Mouse (Mus musculus): Measurements from ENCODE around the gene Ass1. TPM values are rescaled to one million over a fixed set of nuclear protein-coding genes. Genes with fewer than 3 reads are reported as not detected.

Gene Ass1
- polyA plus RNA-seq (2012; rRNA removed) = 12.8 and 20.7 TPM in 2 replicates

DNA sequence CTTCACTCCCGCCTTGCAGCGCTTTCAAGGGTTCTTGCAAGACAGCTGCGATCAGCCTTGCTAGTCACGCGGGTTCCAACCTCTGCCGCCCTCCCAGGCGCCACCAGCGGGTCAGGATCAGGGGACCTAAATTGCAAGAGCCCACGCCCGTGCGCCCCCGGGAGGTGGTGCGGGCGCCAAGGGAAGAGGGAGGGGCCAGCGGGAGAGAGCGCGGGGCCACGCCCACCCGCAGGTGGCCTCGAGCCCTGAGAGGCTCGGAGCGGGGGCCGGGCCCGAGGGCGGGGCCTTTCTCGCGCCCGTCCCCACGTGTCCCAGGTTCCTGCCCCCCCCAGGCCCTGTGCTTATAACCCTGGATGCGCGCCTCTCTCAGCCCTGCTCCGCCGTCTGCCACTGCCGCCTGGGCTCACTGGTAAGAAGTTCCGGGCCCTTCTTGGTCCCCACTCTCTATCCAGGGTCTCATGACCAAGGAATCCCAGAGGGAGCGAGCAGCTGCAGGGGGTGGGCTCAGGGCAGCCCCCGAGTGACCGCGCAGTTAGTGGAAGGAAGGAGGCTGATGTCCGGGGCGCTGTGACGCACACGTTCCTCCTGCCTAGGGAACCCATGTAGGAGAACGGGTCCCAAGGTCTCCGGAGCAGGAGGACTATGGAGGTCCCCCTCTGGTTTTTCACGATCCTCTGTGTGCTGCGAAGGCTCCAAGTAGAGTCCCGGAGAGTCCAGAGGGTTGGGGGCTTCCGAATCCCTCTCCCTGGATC lies at the start of gene Ass1:
TSS of gene Ass1 (plus strand) at position 277 of the 752 bp plus-strand sequence.
- WGBS = under 1% methylated on average over 49 of the region's 49 CpGs
- DNase-seq (ENCODE audit: low read depth, low spot score) = peak; percentile 44

DNA sequence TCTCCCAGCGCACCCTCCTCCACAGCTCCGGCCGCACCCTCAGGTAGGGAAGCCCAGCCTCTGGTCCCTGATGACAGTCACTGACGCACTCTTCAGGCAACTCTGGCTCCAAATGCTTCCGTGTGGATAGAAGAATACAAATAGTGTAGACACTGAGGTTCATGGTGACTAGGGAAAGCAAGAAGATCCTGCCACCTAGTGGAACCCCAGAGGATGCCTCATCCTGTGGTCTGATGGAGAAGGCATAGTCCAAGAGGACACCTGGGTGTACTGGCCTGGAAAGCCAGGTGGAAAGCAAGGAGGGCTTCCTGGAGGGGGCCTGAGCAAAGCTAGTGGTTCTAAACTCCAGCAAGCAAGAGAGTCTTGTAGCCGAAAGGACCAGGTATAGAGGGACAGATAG lies 49.1 kb upstream of the Ass1 start:
- DNase-seq (ENCODE audit: low read depth, low spot score) = no peak
- 63% methylated on average over 6 of the region's 6 CpGs for WGBS

DNA sequence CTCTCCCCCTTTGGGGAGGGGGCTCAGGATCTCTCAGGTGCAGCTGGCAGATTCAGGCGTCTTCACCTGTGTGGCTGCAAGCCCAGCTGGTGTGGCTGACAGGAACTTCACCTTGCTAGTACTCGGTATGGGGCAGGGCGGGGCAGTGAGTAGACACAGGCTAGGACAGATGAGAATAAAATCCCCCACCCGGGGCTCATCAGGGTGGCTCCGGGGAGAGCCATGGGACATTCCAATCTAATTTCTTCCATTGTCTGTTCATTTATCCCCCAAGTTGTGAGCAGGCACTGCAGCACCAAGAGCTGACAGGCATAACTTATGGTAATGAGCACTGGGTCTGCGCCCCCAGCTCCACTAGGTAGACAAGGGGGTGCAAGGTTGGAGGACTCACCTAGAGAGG lies 47.4 kb upstream of the Ass1 start:
- DNase-seq (ENCODE audit: low read depth, low spot score) = no peak
- 51% methylated on average over 6 of the region's 6 CpGs for WGBS

DNA sequence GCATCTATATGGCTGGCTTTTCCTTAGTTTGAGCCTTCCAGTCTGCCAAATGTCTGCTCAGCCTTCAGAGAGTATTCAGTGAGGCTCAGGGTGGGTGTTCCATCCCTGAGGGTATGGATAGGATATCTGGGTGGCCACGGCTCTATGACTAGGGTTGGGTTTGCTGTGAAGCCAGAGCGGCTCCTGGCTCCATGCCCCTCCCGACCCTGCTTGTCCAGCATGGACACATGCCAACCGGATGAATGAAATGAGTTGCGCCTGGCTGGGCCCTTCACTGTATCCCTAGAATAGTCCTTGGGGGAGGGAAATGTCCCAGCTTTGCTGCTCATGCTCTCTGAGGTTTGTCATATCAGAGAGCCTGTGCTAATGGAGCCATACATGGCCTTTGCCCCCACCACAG lies 38.5 kb upstream of the Ass1 start:
- DNase-seq (ENCODE audit: low read depth, low spot score) = no peak
- 67% methylated on average over 5 of the region's 5 CpGs for WGBS

DNA sequence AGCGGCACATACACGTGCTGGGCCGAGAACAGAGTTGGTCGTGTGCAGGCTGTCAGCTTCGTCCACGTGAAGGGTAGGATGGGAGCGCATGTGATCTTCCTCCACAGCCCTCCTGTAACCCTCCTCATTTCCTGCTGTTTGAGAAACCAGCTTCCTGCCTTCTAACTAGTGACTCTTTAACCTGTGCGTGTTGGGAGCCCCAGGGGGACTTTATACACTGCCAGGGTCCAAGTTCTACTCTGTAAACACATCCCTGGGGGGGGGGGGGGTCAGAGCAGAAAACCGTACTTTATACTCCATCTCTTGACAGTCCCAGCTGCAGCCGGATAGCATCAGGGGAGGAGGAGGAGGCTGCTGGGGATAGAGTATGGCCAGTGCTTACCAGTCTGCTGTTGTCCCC lies 35.3 kb upstream of the Ass1 start:
- no peak for DNase-seq (ENCODE audit: low read depth, low spot score)

DNA sequence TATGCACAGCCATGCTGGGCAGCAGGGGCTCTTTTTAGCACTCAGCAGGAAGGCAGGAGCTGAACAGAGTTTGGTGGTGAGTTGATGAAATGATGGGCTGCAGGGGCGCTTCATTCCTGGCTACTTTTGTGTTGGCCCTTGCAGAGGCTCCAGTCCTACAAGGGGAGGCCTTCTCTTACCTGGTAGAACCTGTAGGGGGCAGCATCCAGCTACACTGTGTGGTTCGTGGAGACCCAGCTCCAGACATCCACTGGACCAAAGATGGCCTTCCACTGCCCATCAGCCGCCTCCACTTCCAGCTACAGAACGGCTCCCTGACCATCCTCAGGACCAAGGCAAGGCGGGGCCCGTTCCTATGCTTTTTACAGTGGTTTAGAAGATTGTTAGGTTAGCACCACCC lies 34.4 kb upstream of the Ass1 start:
- peak; percentile 13 for DNase-seq (ENCODE audit: low read depth, low spot score)

More for the DNA sequence above, 35.3 kb upstream of the Ass1 start:
- WGBS = 61% methylated on average over 10 of the region's 10 CpGs

DNA sequence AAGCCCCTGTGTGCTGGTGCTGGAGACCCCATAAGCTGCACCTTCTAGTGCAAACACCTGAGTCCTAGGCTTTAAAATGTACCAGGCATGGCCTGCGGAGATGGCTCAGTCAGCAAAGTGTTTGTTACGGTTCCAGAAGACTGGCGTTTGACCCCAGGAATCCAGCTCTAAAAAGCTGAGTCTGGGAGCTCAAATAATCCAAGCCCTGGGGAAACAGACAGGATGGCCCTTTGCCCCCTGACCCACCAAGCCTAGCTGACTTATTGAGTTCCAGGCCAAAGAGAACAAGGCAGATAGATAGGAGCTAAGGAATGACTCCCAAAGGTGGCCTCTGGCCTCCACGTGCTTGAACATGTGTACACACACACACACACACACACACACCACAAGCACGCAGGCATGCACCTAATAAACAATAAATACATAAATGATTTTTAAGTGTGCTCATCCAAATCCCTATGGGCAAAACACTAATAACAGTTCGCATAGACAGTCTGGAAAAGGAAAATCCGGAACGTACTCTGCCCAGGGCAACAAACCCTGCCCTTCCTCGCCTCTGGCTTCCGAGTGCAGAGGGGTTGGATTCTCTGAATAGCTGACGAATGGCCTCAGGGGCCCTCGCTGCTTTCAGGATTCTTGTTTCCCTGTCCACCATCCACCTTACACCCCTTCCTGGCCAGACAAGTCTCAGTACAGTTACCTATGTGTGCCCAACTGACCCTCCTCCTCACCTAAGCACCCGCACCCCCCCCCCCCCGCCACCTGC lies 32.3 kb upstream of the Ass1 start:
- 66% methylated on average over 14 of the region's 14 CpGs for WGBS
- no peak for DNase-seq (ENCODE audit: low read depth, low spot score)

More for the DNA sequence above, 34.4 kb upstream of the Ass1 start:
- 41% methylated on average over 6 of the region's 6 CpGs for WGBS

DNA sequence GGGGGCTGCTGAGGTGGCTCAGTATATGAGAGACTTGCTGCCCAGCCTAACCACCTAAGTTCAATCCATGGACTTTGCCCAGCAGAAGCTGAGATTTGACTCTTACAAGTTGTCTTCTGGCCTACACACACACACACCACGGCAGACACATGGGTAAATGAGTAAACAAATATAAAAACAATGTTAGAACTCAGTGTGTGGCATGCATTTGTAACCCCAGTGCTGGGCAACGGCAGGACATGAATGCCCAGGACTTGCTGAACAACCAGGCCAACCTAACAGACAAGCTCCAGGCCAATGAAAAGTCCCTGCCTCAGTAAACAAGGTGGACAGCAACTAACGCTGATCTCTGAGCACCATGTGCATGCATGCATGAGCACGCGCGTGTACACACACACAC lies 30.4 kb upstream of the Ass1 start:
- WGBS = 68% methylated on average over 6 of the region's 6 CpGs
- no peak for DNase-seq (ENCODE audit: low read depth, low spot score)

DNA sequence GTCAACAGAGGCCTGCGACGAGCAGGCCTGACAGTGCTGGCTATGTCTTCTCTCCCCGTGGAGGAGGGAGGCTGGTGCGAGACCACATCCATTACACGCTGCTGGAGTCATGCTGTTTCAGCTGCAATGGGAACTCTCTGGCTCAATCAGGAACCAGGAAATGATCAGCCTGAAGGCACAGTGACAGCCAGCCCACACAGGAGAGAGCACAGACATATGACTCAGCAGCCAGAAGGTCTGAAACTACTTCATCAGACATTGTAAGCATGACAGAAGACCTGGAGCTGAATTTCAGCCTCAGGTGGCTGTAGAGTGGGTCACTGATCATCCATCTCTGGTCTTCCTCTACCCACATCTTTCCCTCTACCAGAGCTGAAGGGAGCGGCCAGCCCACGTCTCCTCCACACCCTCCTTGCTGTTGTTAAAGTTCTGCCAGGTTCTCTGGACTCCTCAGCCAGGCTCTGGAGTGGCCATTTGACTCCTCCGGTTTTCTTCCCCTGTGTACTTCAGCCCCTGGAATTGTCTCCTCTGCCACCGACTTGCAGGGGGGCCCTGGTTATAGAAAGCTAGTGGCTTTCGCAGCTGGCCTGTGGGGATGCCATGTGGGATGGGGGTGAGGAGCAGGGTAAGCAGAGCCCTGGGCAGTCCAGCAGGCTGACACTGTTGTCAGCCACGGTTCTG lies 27.4 kb upstream of the Ass1 start:
- DNase-seq (ENCODE audit: low read depth, low spot score) = no peak
- 46% methylated on average over 11 of the region's 11 CpGs for WGBS

DNA sequence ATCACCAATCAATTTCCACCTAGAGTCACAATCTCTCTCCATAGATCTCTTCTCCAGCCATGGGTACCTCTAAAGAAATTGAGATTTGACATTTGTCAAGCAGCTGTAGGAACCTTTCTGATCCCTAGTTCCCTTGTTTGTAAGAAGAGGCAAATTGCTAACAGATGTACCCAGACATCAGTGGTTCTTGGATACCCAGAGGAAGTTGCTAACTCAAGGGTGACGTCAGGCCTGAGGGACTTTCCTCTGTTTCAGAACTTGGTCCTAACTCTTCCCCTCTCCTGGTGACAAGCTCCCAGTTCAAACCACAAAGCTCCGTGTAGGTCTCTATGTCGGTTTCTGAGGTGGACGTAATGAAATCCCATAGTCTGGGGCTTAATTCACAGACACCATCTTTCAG lies 24.0 kb upstream of the Ass1 start:
- no peak for DNase-seq (ENCODE audit: low read depth, low spot score)
- WGBS = 76% methylated on average over 4 of the region's 4 CpGs

DNA sequence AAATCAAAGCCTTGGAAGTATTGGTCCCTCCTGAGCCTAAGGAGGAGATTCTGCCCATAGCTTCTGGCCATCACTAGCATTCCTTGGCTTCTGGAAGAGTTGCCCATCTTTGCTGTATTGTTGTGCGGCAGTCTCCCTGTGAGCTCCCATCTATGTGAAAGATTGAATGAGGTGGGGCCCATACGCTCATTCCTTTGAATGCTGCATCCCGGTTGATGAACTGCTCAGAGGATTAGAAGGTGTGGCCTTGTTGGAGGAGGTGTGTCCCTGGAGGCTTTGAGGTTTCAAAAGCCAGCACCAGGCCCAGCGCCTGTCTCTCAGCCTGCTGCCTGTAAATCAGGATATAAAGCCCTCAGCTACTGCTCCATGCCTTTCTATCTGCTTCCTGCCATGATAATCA lies 23.6 kb upstream of the Ass1 start:
- WGBS = 50% methylated on average over 4 of the region's 4 CpGs
- DNase-seq (ENCODE audit: low read depth, low spot score) = no peak

DNA sequence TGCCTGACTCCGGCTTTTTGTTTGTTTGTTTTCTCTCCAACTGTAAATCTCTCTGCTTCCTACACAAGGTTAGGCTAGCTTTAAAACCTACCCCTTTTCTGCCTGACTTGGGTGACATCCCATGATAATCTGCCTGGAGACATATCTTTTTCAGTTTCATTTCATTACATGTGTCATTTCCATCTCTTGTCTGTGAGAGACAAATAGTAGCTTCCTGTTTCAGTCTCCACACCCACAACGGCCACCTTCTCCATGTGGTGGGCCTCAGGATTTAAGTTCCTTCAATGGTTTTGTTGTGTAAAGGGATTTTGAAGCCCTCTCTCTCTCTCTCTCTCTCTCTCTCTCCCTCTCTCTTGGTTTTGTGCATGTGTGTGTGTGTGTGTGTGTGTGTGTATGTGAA lies 22.5 kb upstream of the Ass1 start:
- 66% methylated on average over 2 of the region's 2 CpGs for WGBS

DNA sequence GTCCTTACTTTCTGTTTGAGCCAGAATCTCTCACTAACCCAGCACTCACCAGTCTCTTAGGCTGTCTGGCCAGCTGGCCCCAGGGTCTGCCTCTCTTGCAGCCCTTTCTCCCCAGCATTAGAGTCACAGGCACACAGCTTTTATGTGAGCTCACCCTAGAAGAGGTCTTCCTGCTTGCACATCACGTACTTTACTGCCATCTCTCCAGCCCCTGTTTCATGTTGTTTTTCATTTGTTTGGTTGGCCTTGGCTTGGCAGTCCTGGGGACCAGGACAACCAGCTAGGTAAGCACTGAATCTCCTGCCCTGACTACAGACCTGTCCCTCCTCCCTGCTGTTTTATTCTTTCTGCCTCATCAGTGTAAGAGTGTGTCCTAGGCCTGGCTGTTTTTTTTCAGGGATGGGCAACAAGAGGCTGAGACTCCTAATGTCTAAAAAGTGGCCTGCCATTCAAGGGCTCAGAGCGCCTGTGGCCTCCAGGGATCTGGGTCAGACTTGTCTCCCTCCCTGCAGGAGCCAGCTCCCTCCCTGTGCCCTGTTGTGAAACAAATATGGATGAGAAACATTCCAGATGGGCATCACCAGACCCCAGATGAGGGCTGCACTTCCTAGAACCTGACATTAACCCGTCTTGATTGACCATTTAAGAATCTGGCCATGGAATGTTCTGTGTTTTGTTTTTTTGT lies 21.1 kb upstream of the Ass1 start:
- whole genome bisulfite sequencing = 50% methylated on average over 3 of the region's 3 CpGs
- no peak for DNase-seq (ENCODE audit: low read depth, low spot score)

More for the DNA sequence above, 22.5 kb upstream of the Ass1 start:
- no peak for DNase-seq (ENCODE audit: low read depth, low spot score)

DNA sequence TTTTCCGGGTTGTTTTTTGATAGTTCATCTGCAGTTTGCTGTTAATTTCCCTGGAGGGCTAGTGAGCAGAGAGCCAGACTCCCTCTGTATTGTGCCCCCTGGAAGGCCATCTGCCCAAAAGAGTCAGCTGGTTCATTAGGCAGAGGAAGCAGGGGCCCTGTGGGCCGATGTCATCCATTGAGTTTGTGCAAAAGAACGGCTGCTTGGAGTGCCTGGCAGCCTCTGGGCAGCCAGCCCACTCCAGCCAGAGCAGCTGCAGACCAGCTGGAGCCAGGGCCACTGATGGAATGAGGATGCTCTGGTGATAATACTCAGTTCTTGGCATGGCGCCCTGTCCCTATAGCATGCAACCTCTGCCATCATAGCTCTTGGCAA lies 20.6 kb upstream of the Ass1 start:
- WGBS = 37% methylated on average over 4 of the region's 4 CpGs
- no peak for DNase-seq (ENCODE audit: low read depth, low spot score)

DNA sequence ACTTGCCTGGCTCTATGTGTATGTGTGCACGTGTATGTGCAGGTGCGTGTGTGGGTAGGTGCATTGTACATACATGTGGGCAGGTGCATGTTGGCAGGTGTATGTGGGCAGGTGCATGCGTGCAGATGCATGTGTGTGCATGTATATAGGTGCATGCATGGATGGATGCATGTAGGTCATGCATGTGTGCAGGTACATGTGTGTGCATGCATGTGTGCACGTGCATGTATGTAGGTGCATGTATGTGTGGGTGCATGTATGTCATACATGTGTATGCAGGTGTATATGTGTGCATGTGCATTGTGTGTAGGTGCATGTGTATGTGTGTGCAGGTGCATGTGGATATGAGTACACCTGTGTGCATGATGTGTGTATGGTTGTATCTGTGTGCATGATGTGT lies 20.1 kb upstream of the Ass1 start:
- 91% methylated on average over 4 of the region's 4 CpGs for WGBS
- DNase-seq (ENCODE audit: low read depth, low spot score) = no peak

DNA sequence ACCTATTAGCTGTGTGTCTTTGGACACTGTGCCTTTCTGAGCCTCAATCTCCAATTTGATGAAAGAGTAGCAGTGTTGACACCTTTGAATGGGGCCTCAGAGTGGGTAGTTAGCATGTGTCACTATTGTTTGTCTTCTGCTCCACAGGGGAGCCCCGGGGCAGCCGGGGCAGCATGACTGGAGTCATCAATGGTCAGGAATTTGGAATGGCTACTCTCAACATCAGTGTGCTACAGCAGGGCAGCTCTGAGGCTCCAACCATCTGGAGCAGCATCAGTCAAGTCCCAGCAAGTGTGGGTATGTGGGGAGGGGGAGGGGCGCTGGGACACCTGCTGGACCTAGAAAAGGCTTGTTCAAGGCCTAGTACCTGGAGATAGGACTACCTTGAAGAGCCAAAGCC lies 19.3 kb upstream of the Ass1 start:
- DNase-seq (ENCODE audit: low read depth, low spot score) = no peak
- WGBS = 69% methylated on average over 3 of the region's 3 CpGs

DNA sequence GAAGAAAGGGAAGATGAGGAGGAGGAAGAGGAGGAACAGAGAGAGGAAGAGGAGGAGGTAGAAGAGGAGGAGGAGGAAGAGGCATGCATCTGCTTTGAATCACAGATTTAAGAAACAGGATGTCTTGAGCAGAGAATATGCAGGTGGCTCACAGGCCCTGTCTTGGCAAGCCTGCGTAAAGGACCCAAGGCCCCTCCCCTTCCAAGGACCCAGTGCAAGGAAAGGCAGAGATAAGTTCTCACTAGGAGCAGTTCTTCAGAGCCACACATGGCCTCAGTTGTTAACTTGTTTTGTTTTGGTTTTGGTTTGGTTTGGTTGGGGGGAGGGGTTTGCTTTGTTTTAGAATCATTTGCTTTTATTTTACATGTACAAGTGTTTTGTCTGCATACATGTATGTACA lies 18.5 kb upstream of the Ass1 start:
- no peak for DNase-seq (ENCODE audit: low read depth, low spot score)
- 58% methylated on average over 1 of the region's 1 CpGs for WGBS

DNA sequence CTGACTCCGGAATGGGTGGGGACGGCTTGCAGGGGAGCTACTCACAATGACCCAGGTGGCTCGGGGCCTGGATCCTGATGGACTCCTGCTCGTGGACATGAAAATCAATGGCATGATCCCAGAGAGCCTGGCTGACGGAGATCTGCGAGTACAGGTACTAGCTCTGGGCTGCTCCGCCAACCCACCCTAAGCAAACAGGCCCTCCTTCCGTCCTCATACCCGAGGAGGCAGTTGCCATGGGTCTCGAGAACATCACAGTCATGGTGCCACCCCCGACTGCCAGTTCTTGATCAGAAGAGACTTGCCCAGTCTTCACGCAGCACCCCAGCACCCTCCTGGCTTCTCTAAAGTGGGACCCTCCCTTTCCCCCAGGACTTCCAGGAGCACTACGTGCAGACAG lies 17.0 kb upstream of the Ass1 start:
- WGBS = 60% methylated on average over 13 of the region's 13 CpGs
- no peak for DNase-seq (ENCODE audit: low read depth, low spot score)

DNA sequence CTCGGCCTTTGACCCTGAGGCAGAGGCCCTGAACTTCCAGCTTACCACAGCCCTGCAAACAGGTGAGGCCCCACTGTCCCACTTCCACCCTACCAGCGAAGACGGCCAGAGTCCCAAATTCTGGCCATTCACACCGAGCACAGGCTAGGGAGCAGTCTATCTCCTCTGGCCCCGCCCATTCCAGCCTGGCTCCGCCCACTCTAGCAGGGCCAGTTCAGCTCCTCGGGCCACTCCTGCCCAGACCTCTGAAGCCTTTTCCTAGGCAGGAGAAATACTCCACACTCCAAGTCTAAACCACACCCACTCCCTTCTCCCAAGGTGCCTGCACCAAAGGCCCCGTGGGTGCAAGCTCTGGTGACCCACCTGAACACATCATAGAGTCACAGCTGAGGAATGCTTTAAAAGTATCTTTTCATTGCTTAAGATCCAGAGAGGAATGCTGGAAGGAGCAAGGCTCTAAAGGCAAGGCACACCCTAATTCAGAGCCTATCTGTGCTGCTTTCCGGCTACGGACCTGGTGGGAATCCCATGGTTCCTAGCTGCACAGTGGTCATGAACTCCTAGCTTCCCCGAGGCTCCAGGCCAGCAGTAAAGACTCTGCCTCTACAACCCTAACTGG lies 16.3 kb upstream of the Ass1 start:
- WGBS = 31% methylated on average over 11 of the region's 11 CpGs
- DNase-seq (ENCODE audit: low read depth, low spot score) = no peak

DNA sequence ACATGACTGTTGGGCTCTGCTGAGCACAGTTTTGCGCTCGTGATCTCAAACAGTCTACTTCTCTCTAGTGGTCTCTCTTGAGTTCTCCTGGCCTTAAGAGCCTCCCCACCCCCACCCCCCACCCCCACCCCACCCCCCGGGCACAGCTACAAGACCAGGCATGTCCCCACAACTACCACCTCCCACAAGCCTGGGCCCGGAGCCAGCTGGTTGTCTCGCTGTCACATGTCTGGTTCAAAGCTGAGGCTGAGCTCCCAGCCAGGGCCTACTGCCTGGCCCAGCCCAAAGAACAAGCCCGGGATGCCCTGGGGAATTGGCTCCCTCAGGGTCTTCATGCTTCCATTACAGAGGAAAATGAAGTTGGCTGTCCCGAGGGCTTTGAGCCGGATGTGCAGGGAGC lies 15.7 kb upstream of the Ass1 start:
- 58% methylated on average over 8 of the region's 8 CpGs for WGBS
- no peak for DNase-seq (ENCODE audit: low read depth, low spot score)
